Mouse (Mus musculus) lung, postnatal 14 days (tissue): ENCODE data around the gene Car15.

Experiments
- DNase-seq: peaks from one replicate; pipeline ENCODE4 v3.0.0; 2021

Gene Car15

DNA sequence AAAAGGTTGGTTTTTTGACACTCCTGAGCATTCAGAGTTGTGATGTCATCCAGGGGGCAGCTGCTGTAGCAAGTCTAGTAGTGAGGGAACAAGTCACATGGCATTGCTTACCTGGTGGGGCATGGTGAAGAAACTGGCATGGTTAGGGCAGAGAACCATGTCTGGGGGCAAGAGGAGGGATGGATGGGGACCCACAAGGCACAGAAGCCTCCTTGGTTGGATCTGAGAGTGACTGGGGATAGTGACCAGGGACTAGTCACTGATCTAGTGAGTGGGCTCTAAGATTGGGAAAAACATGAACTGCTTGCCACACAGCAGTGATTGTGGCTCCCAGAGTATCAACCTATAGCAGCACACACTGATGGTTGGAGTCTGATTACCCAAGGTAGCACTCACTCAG, 38.6 kb downstream of the Car15 start:
- no peak for DNase-seq

DNA sequence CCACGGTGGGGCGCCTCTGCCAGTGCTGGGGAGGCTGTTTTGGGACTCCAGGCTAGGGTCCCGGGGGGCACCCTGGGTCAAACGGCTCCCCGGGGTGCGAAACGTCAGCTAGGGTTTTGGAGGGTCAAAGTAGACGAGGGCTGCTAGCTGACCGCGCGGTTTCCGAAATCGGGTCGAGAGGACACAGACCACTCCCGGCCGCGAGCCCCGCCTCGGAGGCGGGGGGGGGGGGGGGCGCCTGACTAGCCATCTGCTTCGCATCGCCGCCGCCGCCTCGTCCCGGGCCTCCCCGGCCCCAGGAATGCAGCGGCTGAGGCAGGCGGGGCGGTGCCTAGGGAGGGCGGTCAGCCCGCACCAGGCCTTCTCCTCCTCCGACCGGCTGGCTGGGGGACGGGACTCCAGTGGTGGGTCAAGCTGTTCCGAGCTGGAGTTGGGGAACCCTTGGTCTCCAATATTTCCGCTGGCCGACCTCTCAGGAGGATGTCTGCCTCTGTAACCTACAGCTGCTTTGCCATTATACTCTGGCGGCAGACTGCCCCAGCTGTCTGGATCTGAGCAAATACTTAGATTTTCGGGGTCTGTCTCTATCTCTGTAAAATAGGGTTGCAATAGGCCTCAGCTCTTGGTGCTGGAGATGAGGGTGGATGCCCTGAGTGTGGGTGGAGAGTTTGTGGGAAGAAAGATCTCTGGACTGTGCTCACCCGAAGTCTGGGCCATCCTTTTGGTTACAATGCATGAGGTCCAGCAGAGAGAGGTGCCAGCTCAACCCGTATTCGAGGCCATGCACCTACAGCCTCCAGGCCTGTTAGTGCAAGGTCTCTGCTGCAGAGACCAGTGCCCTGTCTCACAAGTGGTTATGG, 39.6 kb downstream of the Car15 start:
- peak; percentile 76 for DNase-seq

DNA sequence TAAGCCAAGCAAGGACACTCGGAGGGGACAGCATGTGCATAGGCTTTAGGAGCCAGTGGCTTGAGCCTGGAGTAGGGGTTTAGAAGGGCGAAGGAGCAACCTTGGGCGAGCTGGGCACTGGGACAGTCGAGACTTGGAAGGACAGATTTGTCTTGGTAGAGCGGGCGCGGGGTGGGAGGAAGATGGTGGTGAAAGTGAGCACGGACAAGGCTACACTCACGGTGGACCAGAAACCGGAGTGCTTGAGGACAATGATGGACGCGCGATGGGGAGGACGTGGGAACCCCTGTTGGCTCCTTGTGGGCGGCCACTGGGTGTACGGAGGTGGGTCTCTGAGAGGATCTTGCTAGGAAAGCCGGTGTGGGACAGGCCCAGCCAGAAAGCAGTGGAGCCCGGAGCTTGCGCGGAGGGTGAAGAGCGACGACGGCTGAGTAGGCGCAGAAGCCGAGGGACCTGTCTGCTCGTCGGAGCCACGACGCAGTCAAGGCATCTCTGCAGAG, 40.3 kb downstream of the Car15 start:
- no peak for DNase-seq

- DNase-seq, result peak; percentile 79
These were observed 41.0 kb downstream of the Car15 start, which contains the start of gene Scarf2 for GRCm38 (mm10) chr16:17796971-17797811. Gene Scarf2 (plus strand): TSS chr16:17797282.

- DNase-seq, result no peak
These were observed 41.6 kb downstream of the Car15 start for GRCm38 (mm10) chr16:17796519-17796918.

- peak; percentile 44 for DNase-seq
These were observed 42.5 kb downstream of the Car15 start for GRCm38 (mm10) chr16:17795643-17796042.

DNA sequence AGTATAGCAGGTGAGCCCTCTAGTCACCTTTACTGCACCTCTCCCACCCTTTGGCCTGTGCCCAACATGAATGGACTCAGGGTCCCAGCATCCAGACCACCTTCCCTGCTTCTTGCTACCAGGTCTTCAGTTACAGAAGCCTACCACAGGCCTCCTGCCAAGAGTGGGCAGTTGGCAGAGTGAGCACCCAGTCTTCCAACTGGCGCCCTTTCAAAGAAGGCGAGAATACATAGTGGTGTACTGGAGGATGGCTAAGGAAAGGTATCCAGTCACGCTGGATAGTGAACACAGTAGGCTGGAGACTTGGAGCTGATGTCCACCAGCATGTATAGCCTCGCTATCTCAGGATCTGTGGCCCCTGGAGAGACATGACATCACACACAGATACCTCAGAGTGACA, 44.1 kb downstream of the Car15 start:
- no peak for DNase-seq

DNA sequence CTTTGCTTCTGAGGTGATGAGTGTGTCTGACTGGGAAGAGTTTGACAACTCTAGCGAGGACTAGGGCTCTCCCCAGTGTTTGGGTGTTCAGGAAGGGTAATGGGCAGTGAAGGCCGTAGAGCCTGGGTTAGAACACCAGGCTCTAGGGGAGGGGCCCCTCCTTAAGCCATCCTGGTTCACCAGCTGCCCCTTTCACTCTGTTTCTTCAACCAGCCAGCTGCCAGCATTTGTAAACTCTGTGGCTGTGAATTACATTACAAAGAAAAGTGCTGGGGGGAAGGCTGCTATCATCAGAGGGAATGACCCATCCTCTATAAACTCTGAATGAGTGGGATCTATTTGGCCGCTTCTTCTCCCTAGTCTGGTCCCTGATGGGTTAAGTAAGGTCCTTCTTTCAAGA, 45.4 kb downstream of the Car15 start:
- DNase-seq, result no peak

GRCm38 (mm10) chr16:17785337-17785736, 52.8 kb downstream of the Car15 start:
- no peak for DNase-seq
